Mouse (Mus musculus) G1E (cell line): ENCODE measurements around the gene Ercc1. TPM values are rescaled to one million over a fixed set of nuclear protein-coding genes. Genes with fewer than 3 reads are reported as not detected.
A peak's percentile ranks its signal among the peaks of the same experiment; 100 is the strongest.

Experiments
- ATAC-seq: 2 replicates; pipeline ENCODE4 v1.8.0; 2016; ENCODE audit warnings: mild to moderate bottlenecking; ENCODE audit not compliant: insufficient number of reproducible peaks, poor library complexity, low FRiP score, severe bottlenecking; ENCODE audit errors: extremely low read depth
- DNase-seq: peaks from one replicate; pipeline ENCODE4 v3.0.0; 2012; ENCODE audit warnings: low spot score
- H3K27me3 ChIP-seq: 2 replicates; pipeline ENCODE4 v1.6.1; 2012; ENCODE audit warnings: mild to moderate bottlenecking, low read length, inconsistent platforms; ENCODE audit not compliant: insufficient read depth
- H3K36me3 ChIP-seq: replicated peaks from 2 replicates; pipeline ENCODE3; 2012; ENCODE audit warnings: mild to moderate bottlenecking, inconsistent platforms
- H3K4me1 ChIP-seq: 2 replicates; pipeline ENCODE4 v1.6.1; 2012; ENCODE audit warnings: low read depth, low read length, inconsistent platforms, mixed read lengths; ENCODE audit not compliant: insufficient read depth
- H3K4me3 ChIP-seq: 2 replicates; pipeline ENCODE4 v1.5.1; 2012; ENCODE audit warnings: low read depth, mild to moderate bottlenecking, inconsistent platforms, low read length, moderate library complexity, mixed read lengths
- H3K9me3 ChIP-seq: replicated peaks from 2 replicates; pipeline ENCODE4 v1.6.1; 2012; ENCODE audit warnings: inconsistent platforms
- CTCF ChIP-seq: IDR thresholded peaks from 2 replicates; pipeline ENCODE4 v1.5.1; 2012; ENCODE audit warnings: low read depth, low read length, inconsistent platforms, mixed read lengths
- GATA1 ChIP-seq: IDR thresholded peaks from 2 replicates; pipeline ENCODE4 v1.6.1; 2012; ENCODE audit warnings: borderline replicate concordance, low read length, inconsistent platforms, mixed read lengths
- GATA2 ChIP-seq: IDR thresholded peaks from 2 replicates; pipeline ENCODE4 v1.6.1; 2012; ENCODE audit warnings: low read depth, low read length, inconsistent platforms, borderline replicate concordance
- POLR2AphosphoS5 ChIP-seq: IDR thresholded peaks from 2 replicates; pipeline ENCODE4 v1.6.1; 2012; ENCODE audit warnings: low read depth, low read length, inconsistent platforms; ENCODE audit not compliant: insufficient replicate concordance
- TAL1 ChIP-seq: conservative IDR thresholded peaks from 2 replicates; pipeline ENCODE4 v1.6.1; 2012; ENCODE audit warnings: low read depth, low read length, inconsistent platforms, mixed read lengths
- polyA plus RNA-seq: library from polyadenylated mRNA; stranded (reverse); fragments of >175 nt; gene quantifications from 2 replicates; pipeline ENCODE4 v1.2.3, GENCODE M21; 2012
- total RNA-seq, 2 experiments: library from RNA; stranded (forward) in 1 of 2; stranded (reverse) in 1 of 2; fragments of 200-1000 nt in 1 of 2; fragments of >200 nt in 1 of 2; fragmentation: Nextera tagmentation in 1 of 2; gene quantifications; 2 replicates each; pipeline ENCODE4 v1.2.3; 2014 to 2017

The Ercc1 gene
- total and polyA plus RNA-seq, 3 experiments = 29.7 to 97.7 (median 39.9) TPM

DNA sequence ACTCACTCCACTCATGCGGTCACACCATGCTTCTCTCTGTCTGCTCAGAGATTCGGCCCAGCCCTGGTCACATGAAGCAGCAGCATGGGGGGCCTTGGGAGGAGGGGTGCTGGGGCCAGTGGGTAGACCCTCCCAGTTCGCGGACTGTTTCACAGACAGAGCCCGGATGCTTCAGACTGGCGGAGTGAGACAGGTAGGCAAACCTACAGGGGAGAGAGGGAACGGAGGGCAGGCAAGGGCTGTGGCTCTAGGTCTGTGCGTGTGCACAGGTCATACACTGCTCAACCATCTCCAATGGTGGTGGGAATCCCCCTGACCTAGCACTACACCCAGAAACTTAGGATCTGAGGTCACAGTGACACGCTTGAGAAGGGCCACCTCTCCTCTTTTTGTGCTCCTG is 25.1 kb upstream of the Ercc1 start:
- H3K27me3 ChIP-seq = peaks cover 68% of the 10 kb centered on the region
- no peak for ATAC-seq

DNA sequence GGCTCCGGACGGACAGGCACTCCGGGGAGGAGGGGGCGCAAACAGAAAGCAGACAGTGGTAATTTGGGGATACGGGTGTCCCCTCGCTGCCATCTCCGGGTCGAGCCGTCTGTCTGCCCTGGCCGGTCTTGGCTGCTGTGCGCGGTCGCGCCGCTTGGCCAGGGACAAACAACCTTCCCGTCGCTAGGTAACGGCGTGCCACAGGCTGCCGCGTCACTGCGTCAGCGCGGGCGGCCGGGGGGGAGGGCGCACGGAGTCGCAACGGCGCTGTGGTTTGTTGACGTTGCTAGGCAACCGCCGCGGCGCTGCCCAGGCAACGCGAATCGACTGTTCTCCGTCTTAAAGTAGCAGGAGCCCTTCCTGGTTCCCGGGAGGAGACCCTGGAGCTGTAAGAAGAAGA is 24.7 kb upstream of the Ercc1 start:
- no peaks in the 10 kb centered on the region for H3K9me3 ChIP-seq
- ATAC-seq (peak; percentile 87), DNase-seq (peak; percentile 75)
- H3K36me3 ChIP-seq = no peaks in the 10 kb centered on the region
- peak overlapping the region; percentile 71 for H3K4me3 ChIP-seq
- H3K4me1 ChIP-seq = peaks cover 40% of the 10 kb centered on the region
- no peak for TF ChIP-seq GATA1
- no peak for TF ChIP-seq POLR2AphosphoS5
- peaks cover 65% of the 10 kb centered on the region for H3K27me3 ChIP-seq

More for the DNA sequence above, 25.1 kb upstream of the Ercc1 start:
- Histone ChIP-seq H3K4me3 (peak overlapping the region; percentile 71; the same call in 1 of the 2 replicates), H3K9me3 (no peaks in the 10 kb centered on the region), H3K36me3 (no peaks in the 10 kb centered on the region), H3K4me1 (peaks cover 40% of the 10 kb centered on the region)
- TF ChIP-seq GATA2 (no peak), TAL1 (no peak), CTCF (no peak), GATA1 (no peak), POLR2AphosphoS5 (no peak)
- DNase-seq = no peak

DNA sequence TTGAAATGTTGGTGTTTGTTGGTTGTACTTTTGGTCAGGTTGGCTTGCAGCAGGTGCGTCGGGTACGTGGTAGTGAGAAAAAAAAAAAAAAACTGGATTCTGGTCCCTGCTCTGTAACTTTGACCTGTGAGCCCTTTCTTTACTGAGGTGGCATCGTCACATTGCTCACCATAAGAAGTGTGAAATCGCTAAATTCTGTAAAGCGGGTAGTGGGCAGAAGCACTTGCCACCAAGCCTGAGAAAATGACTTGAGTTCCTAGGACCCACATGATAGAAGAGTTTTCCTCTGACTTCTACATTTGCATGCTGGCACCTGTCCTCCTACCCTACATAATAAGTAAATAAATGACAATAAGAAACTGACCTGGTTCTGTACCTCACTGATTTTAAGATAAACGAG is 23.9 kb upstream of the Ercc1 start:
- TF ChIP-seq GATA1 = no peak
- TF ChIP-seq GATA2 = no peak
- TF ChIP-seq TAL1 = no peak
- no peak for TF ChIP-seq POLR2AphosphoS5
- no peak for TF ChIP-seq CTCF
- Histone ChIP-seq H3K36me3 (no peaks in the 10 kb centered on the region), H3K27me3 (peaks cover 57% of the 10 kb centered on the region), H3K4me3 (no peak overlapping the region), H3K4me1 (peaks cover 44% of the 10 kb centered on the region), H3K9me3 (no peaks in the 10 kb centered on the region)
- no peak for ATAC-seq
- no peak for DNase-seq

DNA sequence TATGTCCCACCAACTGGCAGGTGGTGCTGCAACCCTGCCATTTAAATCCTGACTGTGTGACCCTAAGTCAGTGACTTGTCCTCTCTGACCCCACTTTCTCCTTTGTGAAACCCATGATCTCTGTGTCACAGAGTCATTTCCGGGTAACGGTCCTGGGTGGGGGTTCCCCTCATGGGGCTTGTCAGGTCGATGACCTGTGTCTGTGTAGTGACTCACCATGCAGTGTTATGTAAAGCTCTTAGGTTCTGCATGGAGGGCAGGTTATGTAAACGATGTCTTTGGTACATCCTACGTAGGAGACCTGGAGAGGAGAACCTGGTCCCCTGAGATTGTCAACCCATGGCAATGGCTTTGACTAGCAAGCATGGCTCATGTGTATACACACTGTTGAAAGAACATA is 23.1 kb upstream of the Ercc1 start:
- H3K27me3 ChIP-seq = peaks cover 49% of the 10 kb centered on the region
- no peaks in the 10 kb centered on the region for H3K9me3 ChIP-seq
- no peak for TF ChIP-seq POLR2AphosphoS5
- no peak for TF ChIP-seq TAL1
- TF ChIP-seq GATA2 = no peak
- TF ChIP-seq GATA1 = no peak
- TF ChIP-seq CTCF = no peak
- no peaks in the 10 kb centered on the region for H3K36me3 ChIP-seq
- ATAC-seq (no peak), DNase-seq (no peak)
- H3K4me1 ChIP-seq = peaks cover 43% of the 10 kb centered on the region
- no peak overlapping the region for H3K4me3 ChIP-seq

DNA sequence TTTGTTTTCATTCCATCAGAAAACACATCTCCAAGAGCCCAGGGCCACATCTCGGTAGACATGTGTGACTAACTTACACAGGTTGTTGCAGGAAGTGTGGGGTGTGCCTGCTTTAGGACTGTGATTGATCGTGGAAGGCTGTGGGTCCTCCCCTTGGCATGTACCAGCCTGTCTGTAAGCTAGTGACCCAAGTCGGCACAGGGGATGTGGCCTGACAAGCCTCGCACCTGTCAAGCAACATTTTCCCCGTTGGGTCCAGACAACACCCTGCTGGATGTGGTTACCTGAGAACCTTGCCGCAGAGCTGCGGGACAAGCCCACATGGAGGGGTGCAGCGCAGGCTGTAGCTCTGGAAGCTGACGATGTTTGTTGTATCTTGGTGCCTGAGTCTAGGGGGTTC is 22.1 kb upstream of the Ercc1 start:
- DNase-seq (no peak), ATAC-seq (no peak)
- Histone ChIP-seq H3K9me3 (no peaks in the 10 kb centered on the region), H3K27me3 (peaks cover 39% of the 10 kb centered on the region), H3K4me3 (no peak overlapping the region), H3K36me3 (no peaks in the 10 kb centered on the region), H3K4me1 (peaks cover 43% of the 10 kb centered on the region)
- TF ChIP-seq GATA1 (no peak), POLR2AphosphoS5 (no peak), TAL1 (no peak), GATA2 (no peak), CTCF (no peak)

DNA sequence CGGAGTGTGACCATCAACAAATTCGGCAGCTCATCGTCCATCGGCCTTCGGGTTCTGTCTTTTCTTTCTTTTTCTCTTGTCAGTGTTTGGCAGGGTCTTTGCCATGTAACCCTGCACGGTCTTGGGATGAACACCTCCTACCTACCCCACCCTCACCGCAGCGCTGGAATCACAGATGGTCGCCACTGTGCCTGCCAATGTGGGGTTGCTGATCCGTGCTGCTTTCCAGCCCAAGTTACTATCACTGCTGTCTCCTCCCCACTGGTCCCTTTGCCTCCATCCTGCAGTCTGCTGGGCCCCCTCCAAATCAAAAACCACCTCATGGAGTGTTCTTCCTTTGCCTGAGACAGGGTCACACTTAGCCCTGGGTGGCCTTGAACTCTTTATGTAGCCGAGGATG is 20.4 kb upstream of the Ercc1 start:
- TF ChIP-seq TAL1 (no peak), CTCF (no peak), GATA2 (no peak), POLR2AphosphoS5 (no peak)
- peaks cover 41% of the 10 kb centered on the region for H3K4me1 ChIP-seq
- ATAC-seq (no peak), DNase-seq (no peak)
- H3K36me3 ChIP-seq = no peaks in the 10 kb centered on the region
- H3K27me3 ChIP-seq = peaks cover 29% of the 10 kb centered on the region
- no peak overlapping the region for H3K4me3 ChIP-seq
- no peaks in the 10 kb centered on the region for H3K9me3 ChIP-seq
